Mouse (Mus musculus): ENCODE measurements at regions not wholly inside any gene's neighbourhood (a gene's known extent, or its start where the extent isn't known, plus 50 kb on each side); places are given as distances from the start of the nearest gene placed in this dataset.

DNA sequence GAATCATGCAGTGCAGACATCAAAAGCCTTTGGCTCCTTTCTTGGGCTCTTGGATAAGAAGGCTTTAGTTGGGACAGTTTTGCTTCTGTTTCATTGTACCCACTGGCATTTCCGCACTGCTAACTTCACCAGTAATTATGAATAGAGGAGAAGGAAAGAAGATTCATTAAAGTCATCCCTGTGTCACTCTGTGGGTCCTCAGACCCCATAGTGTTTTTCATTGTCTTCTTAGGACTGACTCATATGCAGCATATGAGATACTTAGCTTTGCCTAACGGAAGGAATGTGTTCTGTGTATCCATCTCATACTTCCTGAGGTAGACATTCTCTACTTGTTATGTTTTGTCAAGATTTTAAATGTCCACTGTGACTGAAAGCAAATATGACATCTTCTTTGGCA lies 287.6 kb upstream of the Sash1 start:
- Histone ChIP-seq H3K27me3 (replicated peaks) (no peaks in the 10 kb centered on the region), H3K9me3 (replicated peaks; ENCODE audit: low read length) (no peaks in the 10 kb centered on the region), H3K4me1 (ENCODE audit: control insufficient read depth in 1 of 2, insufficient read depth in 2 of 2) (no peaks in the 10 kb centered on the region), H3K4me2 (ENCODE audit: insufficient read depth, low read depth, poor library complexity, severe bottlenecking) (no peak overlapping the region), H3K27ac (ENCODE audit: insufficient read depth, low read depth) (no peak overlapping the region), H3K79me2 (replicated peaks; ENCODE audit: control insufficient read depth, extremely low read depth, insufficient read depth, poor library complexity, severe bottlenecking) (no peaks in the 10 kb centered on the region), H3K9ac (ENCODE audit: insufficient read depth, low read depth) (no peak overlapping the region), H3K4me3 (replicated peaks in 1 of 3; ENCODE audit: low read depth in 2 of 3, low read length in 2 of 3, poor library complexity in 1 of 3) (no peak overlapping the region), H3K36me3 (replicated peaks in 1 of 2; ENCODE audit: control insufficient read depth in 1 of 2, insufficient read depth in 1 of 2, low read length in 1 of 2) (no peaks in the 10 kb centered on the region)
- dilution Hi-C loops (cut with MboI; ENCODE audit: extremely low pct_ligation_motif_present, extremely low pct_unique_long_range_greater_than_20kb, low sequenced_read_pairs) = no loop called here
- DNase-seq (ENCODE audit: extremely low read depth) = no peak
- in situ Hi-C loops (cut with MboI; ENCODE audit: low pct_ligation_motif_present, low pct_unique_long_range_greater_than_20kb, low sequenced_read_pairs) = no loop called here
- no peak for TF ChIP-seq PAX5 (IDR thresholded peaks at IDR 0.05; ENCODE audit: low read length)
- TF ChIP-seq MAFK (IDR thresholded peaks at IDR 0.05; ENCODE audit: insufficient replicate concordance, low read length) = no peak
- no peak for TF ChIP-seq JUN (IDR thresholded peaks at IDR 0.05; ENCODE audit: insufficient read depth, low read depth, low read length)
- TF ChIP-seq ZKSCAN1 (IDR thresholded peaks at IDR 0.05; ENCODE audit: borderline replicate concordance, low read depth, low read length) = no peak
- TF ChIP-seq HCFC1 (IDR thresholded peaks at IDR 0.05; ENCODE audit: low read depth, low read length) = no peak
- no peak for TF ChIP-seq EP300 (IDR thresholded peaks at IDR 0.05; ENCODE audit: low read length)
- TF ChIP-seq TBP (conservative IDR thresholded peaks at IDR 0.05; ENCODE audit: low read depth, low read length) = no peak
- TF ChIP-seq MAZ (IDR thresholded peaks at IDR 0.05; ENCODE audit: low read depth, low read length) = no peak
- no peak for TF ChIP-seq RAD21 (IDR thresholded peaks at IDR 0.05; ENCODE audit: low read depth, low read length)
- no peak for TF ChIP-seq GABPA (IDR thresholded peaks at IDR 0.05; ENCODE audit: insufficient replicate concordance, low read depth, low read length)
- TF ChIP-seq MXI1 (IDR thresholded peaks at IDR 0.05; ENCODE audit: low read depth, low read length) = no peak

DNA sequence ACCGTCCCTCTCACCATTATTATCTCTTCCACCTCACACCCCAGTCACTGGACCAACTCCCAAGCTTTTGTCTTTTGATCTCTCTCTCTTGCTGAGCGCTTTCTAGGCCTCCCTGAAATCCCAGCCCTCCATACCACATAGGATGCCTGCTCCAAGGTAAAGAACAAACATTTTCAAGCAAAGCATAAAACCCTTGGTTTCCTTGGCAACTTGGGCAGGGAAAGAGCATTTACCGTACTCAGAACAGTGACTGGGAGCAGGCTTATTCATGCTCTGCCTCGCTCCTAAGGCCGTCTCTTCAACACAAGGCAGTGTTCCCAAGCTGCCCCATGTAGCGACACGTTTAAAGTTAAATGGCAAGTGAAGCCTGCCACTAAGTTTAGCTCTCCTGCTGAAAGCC lies 282.9 kb upstream of the Sash1 start:
- Histone ChIP-seq H3K27ac (ENCODE audit: insufficient read depth, low read depth) (no peak overlapping the region), H3K9me3 (replicated peaks; ENCODE audit: low read length) (peaks cover 6% of the 10 kb centered on the region), H3K36me3 (replicated peaks in 1 of 2; ENCODE audit: control insufficient read depth in 1 of 2, insufficient read depth in 1 of 2, low read length in 1 of 2) (no peaks in the 10 kb centered on the region), H3K4me2 (ENCODE audit: insufficient read depth, low read depth, poor library complexity, severe bottlenecking) (no peak overlapping the region), H3K79me2 (replicated peaks; ENCODE audit: control insufficient read depth, extremely low read depth, insufficient read depth, poor library complexity, severe bottlenecking) (no peaks in the 10 kb centered on the region), H3K9ac (ENCODE audit: insufficient read depth, low read depth) (no peak overlapping the region), H3K27me3 (replicated peaks) (no peaks in the 10 kb centered on the region), H3K4me3 (replicated peaks in 1 of 3; ENCODE audit: low read depth in 2 of 3, low read length in 2 of 3, poor library complexity in 1 of 3) (no peak overlapping the region), H3K4me1 (ENCODE audit: control insufficient read depth in 1 of 2, insufficient read depth in 2 of 2) (no peaks in the 10 kb centered on the region)
- DNase-seq (ENCODE audit: extremely low read depth) = no peak
- dilution Hi-C loops (cut with MboI; ENCODE audit: extremely low pct_ligation_motif_present, extremely low pct_unique_long_range_greater_than_20kb, low sequenced_read_pairs) (no loop called here), in situ Hi-C loops (cut with MboI; ENCODE audit: low pct_ligation_motif_present, low pct_unique_long_range_greater_than_20kb, low sequenced_read_pairs) (no loop called here)
- TF ChIP-seq BHLHE40 (IDR thresholded peaks at IDR 0.05; ENCODE audit: low read depth, low read length) (no peak), MAFK (IDR thresholded peaks at IDR 0.05; ENCODE audit: insufficient replicate concordance, low read length) (no peak), ELF1 (IDR thresholded peaks at IDR 0.05; ENCODE audit: low read depth, low read length) (no peak), HCFC1 (IDR thresholded peaks at IDR 0.05; ENCODE audit: low read depth, low read length) (no peak), USF2 (conservative IDR thresholded peaks at IDR 0.05; ENCODE audit: low read depth, low read length) (no peak), JUND (conservative IDR thresholded peaks at IDR 0.05; ENCODE audit: low read depth, low read length) (no peak), MEF2A (IDR thresholded peaks at IDR 0.05; ENCODE audit: borderline replicate concordance, low read depth, low read length) (no peak), IRF4 (IDR thresholded peaks at IDR 0.05; ENCODE audit: low read depth, low read length) (no peak), NRF1 (IDR thresholded peaks at IDR 0.05; ENCODE audit: low read depth, low read length) (no peak)

Data from CH12.LX (cell line).